Mouse (Mus musculus): Measurements from ENCODE around the gene Mycbp2. TPM values are rescaled to one million over a fixed set of nuclear protein-coding genes. Genes with fewer than 3 reads are reported as not detected.

Gene Mycbp2
- total RNA-seq, 2 experiments from 2014 or later, result 162 to 172 TPM

- DNase-seq, result no peak
Measured at GRCm38 (mm10) chr14:103258745-103259144, 87.9 kb downstream of the Mycbp2 start.

GRCm38 (mm10) chr14:103256866-103257265, 89.7 kb downstream of the Mycbp2 start:
- DNase-seq, result no peak

- DNase-seq, result no peak
Measured at GRCm38 (mm10) chr14:103254311-103254710, 92.3 kb downstream of the Mycbp2 start.

- DNase-seq, result no peak
Measured at GRCm38 (mm10) chr14:103242020-103242419, 104.6 kb downstream of the Mycbp2 start.

GRCm38 (mm10) chr14:103234770-103235169, 111.8 kb downstream of the Mycbp2 start:
- DNase-seq, result no peak

GRCm38 (mm10) chr14:103233640-103234593, 112.7 kb downstream of the Mycbp2 start:
- DNase-seq, result no peak

GRCm38 (mm10) chr14:103222356-103222755, 124.3 kb downstream of the Mycbp2 start:
- DNase-seq, result no peak

- DNase-seq, result no peak
Measured at GRCm38 (mm10) chr14:103221751-103222150, 124.9 kb downstream of the Mycbp2 start.

GRCm38 (mm10) chr14:103216331-103216730, 130.3 kb downstream of the Mycbp2 start:
- DNase-seq, result no peak

- DNase-seq, result no peak
Measured at GRCm38 (mm10) chr14:103186658-103187057, 160.0 kb downstream of the Mycbp2 start.

- no peak for DNase-seq
Measured at GRCm38 (mm10) chr14:103186076-103186475, 160.5 kb downstream of the Mycbp2 start.

- no peak for DNase-seq
Measured at GRCm38 (mm10) chr14:103180096-103180495, 166.5 kb downstream of the Mycbp2 start.

- DNase-seq, result no peak
Measured at GRCm38 (mm10) chr14:103162923-103163322, 183.7 kb downstream of the Mycbp2 start.

GRCm38 (mm10) chr14:103155685-103156084, 190.9 kb downstream of the Mycbp2 start:
- DNase-seq, result no peak

- peak in 1 of 2 experiments; percentile 37 for DNase-seq
Measured at GRCm38 (mm10) chr14:103150139-103150538, 196.5 kb downstream of the Mycbp2 start.

- DNase-seq, result peak in 1 of 2 experiments; percentile 19
Measured at GRCm38 (mm10) chr14:103131991-103132390, 214.6 kb downstream of the Mycbp2 start.

GRCm38 (mm10) chr14:103125756-103126155, 220.9 kb downstream of the Mycbp2 start:
- no peak for DNase-seq

GRCm38 (mm10) chr14:103114994-103115670, 231.5 kb downstream of the Mycbp2 start:
- no peak for DNase-seq

- no peak for DNase-seq
Measured at GRCm38 (mm10) chr14:103112606-103113363, 233.8 kb downstream of the Mycbp2 start.

GRCm38 (mm10) chr14:103109971-103110370, 236.6 kb downstream of the Mycbp2 start:
- peak; percentile 40 to 55 for DNase-seq

GRCm38 (mm10) chr14:103106301-103106700, 240.3 kb downstream of the Mycbp2 start:
- no peak for DNase-seq

- DNase-seq, result no peak
Measured at GRCm38 (mm10) chr14:103102731-103103335, 243.8 kb downstream of the Mycbp2 start.
